Mouse (Mus musculus) gonadal fat pad, adult 2 months (tissue): Measurements from ENCODE around the gene St3gal5. TPM values are rescaled to one million over a fixed set of nuclear protein-coding genes. Genes with fewer than 3 reads are reported as not detected.

Experiments
- DNase-seq: peaks from one replicate; pipeline ENCODE4 v3.0.0-alpha.2; 2012; ENCODE audit warnings: low read depth
- polyA plus RNA-seq: library from polyadenylated mRNA; depleted of rRNA; stranded (reverse); fragments of >200 nt; gene quantifications from 2 replicates; pipeline ENCODE4 v1.2.3, GENCODE M21; 2012

Gene St3gal5
- polyA plus RNA-seq, 1 experiment: 6.9 TPM

- DNase-seq: no peak
Measured at GRCm38 (mm10) chr6:72162155-72162890, 64.9 kb downstream of the St3gal5 start.

GRCm38 (mm10) chr6:72164321-72165275, 67.2 kb downstream of the St3gal5 start:
- no peak for DNase-seq

- DNase-seq: no peak
Measured at GRCm38 (mm10) chr6:72165907-72166306, 68.5 kb downstream of the St3gal5 start.

DNA sequence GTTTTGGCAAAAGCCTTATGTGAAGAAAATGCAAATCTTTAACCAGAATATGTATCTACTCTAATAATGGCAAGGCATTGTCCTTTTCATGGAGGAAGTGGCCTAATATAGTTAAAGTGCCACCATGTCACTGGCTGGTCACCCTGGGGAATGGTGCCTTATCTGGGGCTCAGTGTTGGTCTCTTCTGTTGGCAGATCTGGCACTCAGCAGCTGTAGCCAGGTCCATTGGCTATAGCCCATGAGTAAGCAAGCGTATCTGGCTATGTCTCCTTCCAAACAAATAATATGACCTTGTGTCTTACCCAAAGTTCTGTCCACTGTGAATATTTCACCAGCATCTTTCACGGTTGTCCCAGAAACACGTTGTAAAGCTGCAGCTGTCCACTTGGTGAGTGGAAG, 74.0 kb downstream of the St3gal5 start:
- no peak for DNase-seq

DNA sequence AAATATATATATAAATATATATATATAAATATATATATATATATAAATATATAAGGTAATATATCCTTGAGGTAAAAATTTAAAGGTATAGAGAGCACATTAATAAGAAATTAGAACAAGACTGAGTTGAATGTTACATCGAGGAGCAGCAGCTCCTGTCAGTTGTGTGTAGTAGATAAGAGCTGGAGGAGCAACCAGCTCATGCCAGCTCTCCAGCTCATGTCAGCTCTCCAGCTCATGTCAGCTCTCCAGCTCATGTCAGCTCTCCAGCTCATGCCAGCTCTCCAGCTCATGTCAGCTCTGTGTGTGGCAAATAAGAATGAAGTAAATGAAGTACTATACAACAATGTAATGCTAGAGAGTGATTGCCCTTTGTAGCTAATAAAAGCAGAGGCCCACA, 76.0 kb downstream of the St3gal5 start:
- no peak for DNase-seq

- no peak for DNase-seq
Measured at GRCm38 (mm10) chr6:72175419-72175818, 78.0 kb downstream of the St3gal5 start.

DNA sequence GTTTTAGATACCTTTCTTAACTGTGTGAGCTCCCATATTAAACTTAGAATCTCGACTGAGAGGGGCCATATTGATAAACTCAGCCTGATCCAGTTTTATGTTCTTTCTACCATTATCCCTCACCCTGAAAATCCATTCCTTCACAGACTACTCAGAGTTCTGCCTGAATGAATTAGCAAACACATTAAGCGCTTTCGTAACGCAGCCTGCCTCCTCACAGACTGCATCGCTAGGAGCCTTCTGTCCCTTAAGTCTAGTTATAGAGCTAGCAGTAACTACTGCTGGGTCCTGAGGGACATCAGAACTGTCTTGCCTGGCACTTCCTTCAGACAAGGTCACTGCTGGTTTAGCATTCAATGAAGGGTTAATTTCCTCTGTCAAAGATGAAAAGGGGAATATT, 78.6 kb downstream of the St3gal5 start:
- DNase-seq: no peak

GRCm38 (mm10) chr6:72177417-72177816, 80.0 kb downstream of the St3gal5 start:
- no peak for DNase-seq

GRCm38 (mm10) chr6:72179006-72179405, 81.6 kb downstream of the St3gal5 start:
- DNase-seq: no peak

DNA sequence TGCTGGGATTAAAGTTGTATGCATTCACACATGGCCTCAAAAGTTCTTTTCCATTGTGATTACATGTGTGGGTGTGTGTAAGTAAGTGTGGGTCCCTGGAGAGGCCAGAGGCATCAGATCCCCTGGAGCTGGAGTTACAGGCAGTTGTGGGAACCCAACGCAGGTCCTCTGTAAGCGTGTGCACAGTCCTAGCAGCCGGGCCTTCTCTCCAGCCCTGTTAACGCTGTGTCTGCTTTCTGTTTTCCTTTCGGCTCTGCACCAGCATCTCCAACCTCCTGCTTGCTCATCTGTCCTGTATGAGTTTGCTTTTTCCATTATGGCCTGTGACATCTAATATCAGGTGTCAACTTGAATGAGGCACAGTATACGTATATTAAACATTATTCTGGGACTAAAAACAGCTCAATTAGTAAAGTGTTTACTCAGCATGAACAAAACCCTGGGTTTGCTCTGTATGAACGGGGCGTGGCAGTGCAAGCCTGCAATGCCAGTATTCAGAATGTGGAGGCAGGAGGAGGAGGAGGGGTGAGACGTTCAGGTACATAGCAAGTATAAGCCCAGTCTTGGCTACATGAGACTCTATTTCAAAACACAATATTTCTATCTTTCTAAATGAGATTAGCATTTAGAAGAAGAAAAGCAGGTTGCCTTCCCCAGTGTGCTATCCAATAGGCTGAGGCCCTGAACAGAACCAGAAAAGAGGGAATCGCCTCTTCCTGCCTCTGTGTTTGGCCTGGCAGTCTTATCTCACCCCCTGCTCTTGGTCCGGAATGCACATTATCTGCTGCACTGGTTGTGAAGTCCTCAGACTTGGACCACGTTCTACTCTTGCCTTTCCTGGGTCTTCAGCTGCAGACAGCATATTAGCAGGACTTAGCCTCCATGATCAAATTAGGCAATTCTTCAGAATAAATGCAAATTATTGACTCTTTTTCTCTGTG, 82.4 kb downstream of the St3gal5 start:
- no peak for DNase-seq

GRCm38 (mm10) chr6:72184576-72184975, 87.2 kb downstream of the St3gal5 start:
- no peak for DNase-seq

DNA sequence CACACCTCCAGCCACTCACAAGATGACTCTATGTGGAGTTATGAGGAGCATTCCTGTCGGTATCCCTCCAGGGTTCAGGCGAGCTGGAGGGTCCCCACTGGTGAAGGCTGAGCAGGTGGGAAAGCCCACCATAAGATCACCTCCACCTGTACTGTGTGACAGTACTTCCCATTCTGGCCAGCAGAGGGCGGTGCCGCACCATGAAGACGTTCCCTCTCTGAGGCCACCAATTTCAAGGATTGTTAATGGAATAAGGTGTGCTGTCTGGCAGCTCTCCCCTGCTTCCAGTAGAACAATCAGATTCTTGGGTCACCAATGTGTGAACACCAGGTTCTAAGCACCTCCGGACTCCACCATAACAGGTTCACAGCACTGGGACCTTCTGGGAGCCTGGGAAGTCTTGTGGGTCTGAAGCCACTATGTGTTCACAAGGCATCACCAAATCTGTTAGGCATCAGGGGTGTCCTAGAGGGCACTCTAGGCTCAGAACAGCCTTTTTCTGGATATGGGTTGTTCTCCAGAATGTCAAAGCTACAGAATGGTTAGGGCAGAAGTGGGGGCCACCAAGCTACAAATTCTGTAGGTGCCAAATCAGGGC, 88.6 kb downstream of the St3gal5 start:
- no peak for DNase-seq

- DNase-seq: no peak
Measured at GRCm38 (mm10) chr6:72186809-72187208, 89.4 kb downstream of the St3gal5 start.

DNA sequence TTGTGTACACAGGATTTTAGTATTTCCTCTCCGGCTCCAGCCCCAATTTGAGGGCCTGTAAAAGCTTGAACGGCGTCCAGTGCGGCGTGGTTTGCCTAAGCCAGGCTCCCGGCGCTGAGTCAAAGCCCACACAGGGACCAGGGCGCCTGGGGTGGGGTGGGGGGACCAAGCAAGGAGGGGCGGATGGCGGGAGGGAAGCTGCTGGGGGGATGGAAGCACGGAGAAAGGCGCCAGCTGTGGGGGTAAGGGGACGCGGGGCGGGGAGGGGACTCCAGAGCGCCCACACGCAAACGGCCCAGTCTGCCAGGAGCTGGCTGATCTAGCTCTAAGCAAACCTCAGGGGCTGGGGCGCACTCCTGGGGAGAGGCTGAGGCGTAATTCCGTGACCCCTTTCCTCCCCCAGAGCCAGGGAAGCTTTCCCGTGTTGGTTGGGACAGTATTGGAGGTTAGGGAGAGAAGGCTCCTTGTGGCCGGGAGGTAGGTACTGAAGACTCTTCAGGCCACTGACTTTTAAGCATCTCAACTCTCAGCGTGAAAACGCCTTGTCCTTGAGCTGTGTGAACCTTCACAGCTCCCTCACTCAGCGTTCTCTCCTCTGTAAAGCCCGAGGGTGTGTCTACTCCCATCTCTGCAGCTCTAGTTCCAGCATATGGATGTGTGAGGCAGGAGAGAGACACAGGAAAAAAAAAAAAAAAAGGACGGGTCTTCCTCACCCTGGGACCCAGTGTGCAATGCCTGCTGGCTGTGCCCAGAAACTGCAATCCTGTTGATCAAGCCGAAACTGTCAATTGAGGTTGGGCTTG, 91.9 kb downstream of the St3gal5 start:
- no peak for DNase-seq

DNA sequence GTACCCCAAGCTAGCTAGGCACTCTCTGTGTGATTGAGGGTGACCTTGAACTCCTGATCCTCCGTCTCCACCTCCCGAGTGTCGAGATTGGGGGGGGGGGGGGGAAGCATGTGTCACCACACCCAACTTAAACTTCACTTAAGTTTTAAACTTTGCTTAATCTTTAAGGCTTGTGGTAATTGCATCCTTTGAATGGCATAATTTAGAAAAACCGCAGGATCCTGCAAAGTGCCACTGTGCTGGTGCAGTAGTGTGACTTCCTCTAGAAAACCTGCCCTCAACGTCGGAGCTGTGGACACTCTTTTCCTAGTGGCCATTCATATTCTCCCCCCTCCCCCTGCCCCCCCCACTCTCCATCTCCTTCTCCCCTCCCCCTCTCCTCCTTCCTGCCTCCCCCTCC, 92.7 kb downstream of the St3gal5 start:
- no peak for DNase-seq

DNA sequence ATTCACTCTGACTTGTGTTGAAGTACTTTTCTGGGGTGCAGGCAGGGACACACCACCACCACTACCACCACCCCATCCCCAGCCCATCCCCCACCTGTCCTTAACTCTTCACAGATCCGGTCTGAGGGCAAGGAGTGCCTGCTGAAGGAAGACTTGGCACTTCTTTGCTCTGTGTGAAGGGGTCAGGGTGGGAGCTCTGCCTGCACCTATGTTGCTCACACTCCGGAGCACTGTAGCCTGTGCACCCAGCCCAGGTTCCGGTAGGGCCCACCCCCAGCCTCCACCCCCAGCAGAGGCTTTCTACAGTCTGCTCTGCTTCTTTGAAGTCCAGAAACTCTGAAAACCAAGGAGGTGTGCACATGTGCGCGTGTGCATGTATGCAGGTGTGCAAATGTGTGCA, 93.2 kb downstream of the St3gal5 start:
- no peak for DNase-seq

DNA sequence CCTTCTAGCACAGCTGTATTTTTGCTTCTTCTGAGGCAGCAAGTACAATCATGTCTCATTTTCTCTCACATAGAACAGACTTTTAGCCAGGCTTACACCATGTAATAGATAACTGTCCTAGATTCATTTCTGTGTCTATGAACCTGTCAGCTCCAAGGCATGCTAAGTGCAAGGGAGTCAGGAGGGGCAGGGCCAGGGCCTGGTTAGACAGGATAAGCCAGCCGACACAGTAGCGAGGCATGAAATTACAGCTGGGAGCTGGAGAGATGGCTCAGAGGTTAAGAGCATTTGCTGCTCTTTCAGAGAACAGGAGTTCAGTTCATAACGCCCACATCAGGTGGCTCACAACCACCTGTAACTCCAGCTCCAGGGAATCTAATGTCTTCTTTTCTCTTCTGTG, 99.3 kb downstream of the St3gal5 start:
- DNase-seq: no peak

GRCm38 (mm10) chr6:72197515-72197914, 100.1 kb downstream of the St3gal5 start:
- no peak for DNase-seq

GRCm38 (mm10) chr6:72200595-72201256, 103.3 kb downstream of the St3gal5 start:
- DNase-seq: no peak

- DNase-seq: no peak
Measured at GRCm38 (mm10) chr6:72202732-72203131, 105.3 kb downstream of the St3gal5 start.
